ENCODE assay signal across 8 mouse cellular contexts in genomic region chr11:96317608-96318367, GRCm38 (mm10). TPM values are rescaled to one million over a fixed set of nuclear protein-coding genes. Genes with fewer than 3 reads are reported as not detected.
A peak's percentile ranks its signal among the peaks of the same experiment; 100 is the strongest.
DNase-seq lines count a peak whose midpoint lies in the region; ATAC-seq and TF ChIP-seq lines count a peak whose summit lies in the region.

Gene Hoxb4 (plus strand): TSS chr11:96318267.

- peak within 1 kb of the TSS; percentile 72 for H3K9ac ChIP-seq in kidney, embryonic 15.5 days
- peak within 1 kb of the TSS; percentile 96 for H3K9ac ChIP-seq in intestine, embryonic 14.5 days (ENCODE audit: low read length)

- TF ChIP-seq POLR2A in brain, embryonic 14.5 days (IDR thresholded peaks at IDR 0.05; ENCODE audit: borderline replicate concordance, extremely low read depth, insufficient read depth, insufficient read length, poor library complexity, severe bottlenecking) = no peak

- no peak for TF ChIP-seq CTCF in brain, embryonic 14.5 days (IDR thresholded peaks at IDR 0.05; ENCODE audit: borderline replicate concordance, extremely low read depth, insufficient read depth, insufficient read length)

- H3K36me3 ChIP-seq in kidney, embryonic 15.5 days = peaks cover 4% of the 10 kb centered on the region; the same call in 1 of the 2 replicates
- H3K36me3 ChIP-seq in intestine, embryonic 14.5 days (ENCODE audit: control insufficient read depth, insufficient read depth, low read length) = peaks cover 12% of the 10 kb centered on the region; the same call in 1 of the 2 replicates

- no peaks in the 10 kb centered on the region for H3K9me3 ChIP-seq in kidney, embryonic 15.5 days (replicated peaks)
- no peaks in the 10 kb centered on the region for H3K9me3 ChIP-seq in intestine, embryonic 14.5 days (ENCODE audit: control insufficient read depth, low read length)

- DNase-seq in kidney, adult 8-10 months = no peak
- peak; percentile 52 for DNase-seq in brain, embryonic 14.5 days (ENCODE audit: low read depth)
- peak; percentile 78 for DNase-seq in intestine, embryonic 14.5 days (ENCODE audit: low spot score)
- no peak for DNase-seq in right cerebral cortex, adult 18-20 months
- no peak for DNase-seq in urinary bladder, postnatal 36 days (ENCODE audit: low spot score in 2 of 2)
- no peak for DNase-seq in spleen, postnatal 36 days (ENCODE audit: low spot score in 2 of 2)

- peak within 1 kb of the TSS; percentile 80 for H3K4me3 ChIP-seq in kidney, embryonic 15.5 days (replicated peaks)
- H3K4me3 ChIP-seq in intestine, embryonic 14.5 days (ENCODE audit: low read depth, low read length) = peak within 1 kb of the TSS; percentile 69

- peaks cover 86% of the 10 kb centered on the region for H3K4me1 ChIP-seq in kidney, embryonic 15.5 days
- H3K4me1 ChIP-seq in intestine, embryonic 14.5 days (replicated peaks; ENCODE audit: control insufficient read depth, insufficient read depth, low read length) = peaks cover 43% of the 10 kb centered on the region

- 6% methylated on average over 28 of the region's 28 CpGs for WGBS in kidney, embryonic 15.5 days
- 6% methylated on average over 28 of the region's 28 CpGs for WGBS in intestine, embryonic 14.5 days

- peak within 1 kb of the TSS; percentile 100 for H3K27ac ChIP-seq in kidney, embryonic 15.5 days
- H3K27ac ChIP-seq in intestine, embryonic 14.5 days (ENCODE audit: low read depth) = peak within 1 kb of the TSS; percentile 99

- peak within 1 kb of the TSS; percentile 90 for H3K4me2 ChIP-seq in kidney, embryonic 15.5 days
- H3K4me2 ChIP-seq in intestine, embryonic 14.5 days (ENCODE audit: low read length) = peak within 1 kb of the TSS; percentile 89

- H3K27me3 ChIP-seq in kidney, embryonic 15.5 days = no peaks in the 10 kb centered on the region
- H3K27me3 ChIP-seq in intestine, embryonic 14.5 days (replicated peaks; ENCODE audit: control insufficient read depth, insufficient read depth, low read length) = no peaks in the 10 kb centered on the region

- ATAC-seq in kidney, embryonic 15.5 days (replicated peaks; ENCODE audit: low FRiP score) = no peak
- ATAC-seq in intestine, embryonic 14.5 days (replicated peaks; ENCODE audit: low FRiP score, low TSS enrichment, low read depth) = no peak; the same call in none of the 2 replicates
- peak; percentile 48 for ATAC-seq in monocyte, adult 5-6 weeks (replicated peaks; ENCODE audit: insufficient number of reproducible peaks, low FRiP score, low TSS enrichment, poor library complexity, severe bottlenecking)

RNA-seq across cellular contexts. Expression of gene Hoxb4, which starts in this region (rescaled TPM):
- 6.4 and 7.1 TPM in 2 replicates for polyA plus RNA-seq in kidney, embryonic 15.5 days (2015; fragmentation: Nextera tagmentation; extraction: Ambion mirVana)
- polyA plus RNA-seq in brain, embryonic 14.5 days (2012; rRNA removed) = 0.72 and 6.6 TPM in 2 replicates
- 3.5 and 3.8 TPM in 2 replicates for polyA plus RNA-seq in intestine, embryonic 14.5 days (2014; fragmentation: Nextera tagmentation; extraction: Ambion mirVana)
- total RNA-seq in monocyte, adult 5-6 weeks (2017) = 4.7 to 6.6 TPM (median 5.2 TPM) in 3 replicates

Comparison
In these comparisons a context has a peak if more than half of its experiments do, and no peak if none do; other contexts are left out.
1. DNase-seq: peak in brain, embryonic 14.5 days (single experiment) and intestine, embryonic 14.5 days (single experiment); none in kidney, adult 8-10 months (0 of 2), right cerebral cortex, adult 18-20 months (single experiment), urinary bladder, postnatal 36 days (0 of 2) and spleen, postnatal 36 days (0 of 2).